Mouse (Mus musculus): ENCODE results near the gene Gnb1. TPM values are rescaled to one million over a fixed set of nuclear protein-coding genes. Genes with fewer than 3 reads are reported as not detected.

Gnb1 gene
- polyA plus RNA-seq, 2 experiments: 92.8 to 98.7 TPM

DNA sequence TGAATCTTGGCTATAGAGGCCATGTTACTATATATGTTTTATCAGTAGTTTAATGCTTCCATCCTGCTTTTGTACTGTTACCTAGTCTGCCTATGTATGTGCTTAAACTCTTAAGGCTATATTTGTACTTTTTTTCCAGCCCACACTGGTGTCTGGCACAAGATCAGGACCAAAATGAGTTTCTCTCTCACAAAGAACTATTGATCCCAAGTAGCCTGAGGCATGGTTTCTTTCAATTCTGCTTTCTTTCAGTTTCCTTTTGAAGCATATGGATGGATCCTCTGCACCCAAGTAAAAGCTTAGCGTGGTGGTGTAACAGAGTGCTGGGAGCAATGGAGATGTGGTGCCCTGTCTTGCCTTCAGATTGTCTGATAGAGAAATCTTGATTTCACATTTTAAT is 19.8 kb downstream of the Gnb1 start:
- 74% methylated on average over 1 of the region's 1 CpGs for WGBS (ENCODE audit: insufficient replicate concordance)
- no peak overlapping the region for H3K4me2 ChIP-seq (ENCODE audit: low read depth)
- no peak overlapping the region for H3K9ac ChIP-seq (replicated peaks)
- no peak for TF ChIP-seq EP300 (IDR thresholded peaks at IDR 0.05; ENCODE audit: low read depth)
- no peak for TF ChIP-seq CTCF (IDR thresholded peaks at IDR 0.05; ENCODE audit: low read depth)
- no peak overlapping the region for H3K4me3 ChIP-seq (ENCODE audit: insufficient read depth in 1 of 2, low read depth in 2 of 2, low read length in 2 of 2)
- ATAC-seq (ENCODE audit: insufficient read depth): no peak
- H3K27me3 ChIP-seq (ENCODE audit: control insufficient read depth, insufficient read depth, low read length): no peaks in the 10 kb centered on the region
- no peaks in the 10 kb centered on the region for H3K36me3 ChIP-seq (replicated peaks; ENCODE audit: control insufficient read depth, insufficient read depth, low read depth)
- no peaks in the 10 kb centered on the region for H3K9me3 ChIP-seq (ENCODE audit: control insufficient read depth, low read length)
- H3K27ac ChIP-seq: no peak overlapping the region
- peaks cover 0 to 4% of the 10 kb centered on the region in 2 experiments; a peak in 1 of 4 replicates for H3K4me1 ChIP-seq (replicated peaks; ENCODE audit: control insufficient read depth in 2 of 2, insufficient read depth in 2 of 2, low read length in 1 of 2)
- no peak for DNase-seq (ENCODE audit: low read depth in 3 of 3, low spot score in 3 of 3)

DNA sequence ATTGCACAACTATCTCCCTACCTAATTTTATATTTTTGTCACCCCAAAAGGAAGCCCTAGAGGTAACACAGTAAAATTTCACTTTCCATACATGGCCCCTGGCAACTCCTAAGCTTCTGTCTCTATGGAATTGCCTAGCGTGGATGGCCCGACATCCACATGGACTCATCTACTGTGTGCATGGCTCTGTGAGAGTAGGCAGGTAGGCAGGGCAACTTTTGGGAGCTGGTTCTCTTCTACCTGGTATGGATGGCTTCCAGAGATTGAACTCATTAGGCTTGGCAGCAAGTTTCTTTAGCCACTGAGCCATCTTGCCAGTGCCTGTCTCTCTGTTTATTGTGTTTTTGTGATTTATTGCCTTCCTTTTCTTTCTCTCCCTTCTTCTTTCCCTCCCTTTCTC is 23.6 kb downstream of the Gnb1 start:
- Histone ChIP-seq H3K4me1 (replicated peaks; ENCODE audit: control insufficient read depth in 2 of 2, insufficient read depth in 2 of 2, low read length in 1 of 2) (no peaks in the 10 kb centered on the region), H3K27me3 (ENCODE audit: control insufficient read depth, insufficient read depth, low read length) (no peaks in the 10 kb centered on the region), H3K4me3 (ENCODE audit: insufficient read depth in 1 of 2, low read depth in 2 of 2, low read length in 2 of 2) (no peak overlapping the region), H3K9me3 (ENCODE audit: control insufficient read depth, low read length) (no peaks in the 10 kb centered on the region), H3K27ac (no peak overlapping the region), H3K4me2 (ENCODE audit: low read depth) (no peak overlapping the region), H3K9ac (replicated peaks) (no peak overlapping the region), H3K36me3 (replicated peaks; ENCODE audit: control insufficient read depth, insufficient read depth, low read depth) (no peaks in the 10 kb centered on the region)
- DNase-seq (ENCODE audit: low read depth in 3 of 3, low spot score in 3 of 3) (no peak), ATAC-seq (ENCODE audit: insufficient read depth) (no peak)
- no peak for TF ChIP-seq CTCF (IDR thresholded peaks at IDR 0.05; ENCODE audit: low read depth)
- no peak for TF ChIP-seq EP300 (IDR thresholded peaks at IDR 0.05; ENCODE audit: low read depth)
- 72% methylated on average over 2 of the region's 2 CpGs for WGBS (ENCODE audit: insufficient replicate concordance)

DNA sequence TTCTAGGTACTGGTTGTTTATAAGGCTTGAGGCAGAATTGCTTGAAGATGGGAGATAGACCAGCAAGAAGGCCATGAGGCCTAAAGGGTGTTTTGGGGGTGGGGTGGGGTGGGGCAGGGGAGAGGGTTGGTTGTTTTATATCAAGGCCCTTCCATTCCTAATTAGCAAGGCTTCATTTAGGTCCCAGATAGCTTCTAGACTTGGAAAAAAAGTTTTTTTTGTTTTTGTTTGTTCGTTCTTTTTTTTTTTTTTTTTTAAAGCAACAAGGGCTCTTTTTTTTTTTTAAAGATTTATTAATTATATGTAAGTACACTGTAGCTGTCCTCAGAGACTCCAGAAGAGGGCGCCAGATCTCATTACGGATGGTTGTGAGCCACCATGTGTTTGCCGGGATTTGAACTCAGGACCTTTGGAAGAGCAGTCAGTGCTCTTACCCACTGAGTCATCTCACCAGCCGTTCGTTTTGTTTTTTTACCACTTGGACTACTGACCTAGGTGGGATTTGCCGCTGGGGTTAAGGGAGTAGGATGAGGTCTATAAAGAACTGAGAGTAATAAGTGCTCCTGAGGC is 26.9 kb downstream of the Gnb1 start:
- H3K4me2 ChIP-seq (ENCODE audit: low read depth): no peak overlapping the region
- 69% methylated on average over 7 of the region's 7 CpGs for WGBS (ENCODE audit: insufficient replicate concordance)
- TF ChIP-seq CTCF (IDR thresholded peaks at IDR 0.05; ENCODE audit: low read depth) (peak; percentile 52), EP300 (IDR thresholded peaks at IDR 0.05; ENCODE audit: low read depth) (no peak)
- no peak for DNase-seq (ENCODE audit: low read depth in 3 of 3, low spot score in 3 of 3)
- H3K27ac ChIP-seq: no peak overlapping the region
- no peak overlapping the region for H3K4me3 ChIP-seq (ENCODE audit: insufficient read depth in 1 of 2, low read depth in 2 of 2, low read length in 2 of 2)
- ATAC-seq (ENCODE audit: insufficient read depth): no peak
- no peaks in the 10 kb centered on the region for H3K27me3 ChIP-seq (ENCODE audit: control insufficient read depth, insufficient read depth, low read length)
- no peaks in the 10 kb centered on the region for H3K9me3 ChIP-seq (ENCODE audit: control insufficient read depth, low read length)
- no peak overlapping the region for H3K9ac ChIP-seq (replicated peaks)
- no peaks in the 10 kb centered on the region for H3K4me1 ChIP-seq (replicated peaks; ENCODE audit: control insufficient read depth in 2 of 2, insufficient read depth in 2 of 2, low read length in 1 of 2)
- no peaks in the 10 kb centered on the region for H3K36me3 ChIP-seq (replicated peaks; ENCODE audit: control insufficient read depth, insufficient read depth, low read depth)

DNA sequence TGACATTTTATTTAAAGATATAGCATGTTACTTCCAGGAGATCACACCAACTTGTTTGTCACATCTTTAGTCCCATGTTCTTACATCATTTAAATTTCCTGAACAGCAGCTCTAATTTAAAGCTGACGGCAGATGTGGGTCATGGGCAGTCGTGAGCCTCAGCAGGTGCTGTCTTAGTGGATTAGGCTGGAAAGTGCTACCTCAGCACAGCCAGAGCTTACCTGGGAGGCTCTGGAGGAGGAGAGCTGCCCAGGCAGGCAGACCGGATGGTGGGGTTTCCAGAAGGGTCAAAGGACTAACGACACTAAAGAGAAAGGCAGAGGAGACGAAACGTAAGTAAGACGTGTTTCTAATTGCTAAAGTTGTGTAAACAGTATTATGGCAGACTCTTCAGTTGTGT is 31.2 kb downstream of the Gnb1 start:
- Histone ChIP-seq H3K27me3 (ENCODE audit: control insufficient read depth, insufficient read depth, low read length) (no peaks in the 10 kb centered on the region), H3K27ac (no peak overlapping the region), H3K9ac (replicated peaks) (no peak overlapping the region), H3K4me3 (ENCODE audit: insufficient read depth in 1 of 2, low read depth in 2 of 2, low read length in 2 of 2) (no peak overlapping the region), H3K4me2 (ENCODE audit: low read depth) (no peak overlapping the region), H3K9me3 (ENCODE audit: control insufficient read depth, low read length) (no peaks in the 10 kb centered on the region), H3K4me1 (replicated peaks; ENCODE audit: control insufficient read depth in 2 of 2, insufficient read depth in 2 of 2, low read length in 1 of 2) (no peaks in the 10 kb centered on the region), H3K36me3 (replicated peaks; ENCODE audit: control insufficient read depth, insufficient read depth, low read depth) (no peaks in the 10 kb centered on the region; the same call in 1 of the 2 replicates)
- DNase-seq (ENCODE audit: low read depth in 3 of 3, low spot score in 3 of 3) (no peak), ATAC-seq (ENCODE audit: insufficient read depth) (no peak)
- TF ChIP-seq CTCF (IDR thresholded peaks at IDR 0.05; ENCODE audit: low read depth): no peak
- no peak for TF ChIP-seq EP300 (IDR thresholded peaks at IDR 0.05; ENCODE audit: low read depth)
- WGBS (ENCODE audit: insufficient replicate concordance): 81% methylated on average over 7 of the region's 7 CpGs

DNA sequence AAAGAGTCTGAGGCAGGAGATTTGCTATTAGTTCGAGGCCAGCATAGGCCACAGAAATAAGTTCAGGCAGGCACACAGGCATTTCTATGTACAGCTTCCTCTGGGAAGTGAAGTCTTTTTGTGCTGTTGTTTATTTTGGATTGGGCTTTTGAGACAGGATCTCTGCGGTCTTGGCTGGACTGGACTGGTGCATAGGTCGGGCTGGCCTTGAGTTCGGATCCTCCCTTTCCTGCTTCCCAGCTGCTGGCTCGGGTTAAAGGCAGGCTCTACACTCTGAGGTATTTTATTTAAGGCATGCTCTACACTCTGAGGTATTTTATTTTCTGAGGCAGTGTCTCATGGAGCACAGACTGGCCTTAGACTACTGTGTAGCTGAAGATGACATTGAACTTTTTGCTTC is 34.6 kb downstream of the Gnb1 start:
- DNase-seq (ENCODE audit: low read depth in 3 of 3, low spot score in 3 of 3) (no peak), ATAC-seq (ENCODE audit: insufficient read depth) (no peak)
- peaks cover 7% of the 10 kb centered on the region for H3K36me3 ChIP-seq (replicated peaks; ENCODE audit: control insufficient read depth, insufficient read depth, low read depth)

More for the DNA sequence above, 34.6 kb downstream of the Gnb1 start:
- no peak overlapping the region for H3K9ac ChIP-seq (replicated peaks)
- WGBS (ENCODE audit: insufficient replicate concordance): 73% methylated on average over 5 of the region's 5 CpGs
- H3K4me3 ChIP-seq (ENCODE audit: insufficient read depth in 1 of 2, low read depth in 2 of 2, low read length in 2 of 2): no peak overlapping the region
- no peaks in the 10 kb centered on the region for H3K4me1 ChIP-seq (replicated peaks; ENCODE audit: control insufficient read depth in 2 of 2, insufficient read depth in 2 of 2, low read length in 1 of 2)
- no peaks in the 10 kb centered on the region for H3K27me3 ChIP-seq (ENCODE audit: control insufficient read depth, insufficient read depth, low read length)
- TF ChIP-seq EP300 (IDR thresholded peaks at IDR 0.05; ENCODE audit: low read depth) (no peak), CTCF (IDR thresholded peaks at IDR 0.05; ENCODE audit: low read depth) (no peak)
- no peak overlapping the region for H3K27ac ChIP-seq
- no peaks in the 10 kb centered on the region for H3K9me3 ChIP-seq (ENCODE audit: control insufficient read depth, low read length)
- H3K4me2 ChIP-seq (ENCODE audit: low read depth): no peak overlapping the region

Data from liver, embryonic 14.5 days (tissue).